Mouse (Mus musculus): ENCODE results near the gene Gngt2. TPM values are rescaled to one million over a fixed set of nuclear protein-coding genes. Genes with fewer than 3 reads are reported as not detected.
A peak's percentile ranks its signal among the peaks of the same experiment; 100 is the strongest.
"Not testable (repeated sequence)": the region's sequence is repeated elsewhere in the genome, so short reads cannot be mapped to it uniquely, and the experiment has no call there.

Gngt2 gene
- total RNA-seq, 4 experiments from 2014 or later, result 14.7 to 19.0 (median 17.1) TPM

- no peak for DNase-seq
These were observed 3.9 kb downstream of the Gngt2 start for GRCm38 (mm10) chr11:95840694-95841497.

GRCm38 (mm10) chr11:95841498-95841830, 4.4 kb downstream of the Gngt2 start:
- no peak for DNase-seq

GRCm38 (mm10) chr11:95842074-95842681, 5.2 kb downstream of the Gngt2 start, which contains the start of gene Abi3:
Abi3 (minus strand) TSS chr11:95842476.
- DNase-seq, result no peak

DNA sequence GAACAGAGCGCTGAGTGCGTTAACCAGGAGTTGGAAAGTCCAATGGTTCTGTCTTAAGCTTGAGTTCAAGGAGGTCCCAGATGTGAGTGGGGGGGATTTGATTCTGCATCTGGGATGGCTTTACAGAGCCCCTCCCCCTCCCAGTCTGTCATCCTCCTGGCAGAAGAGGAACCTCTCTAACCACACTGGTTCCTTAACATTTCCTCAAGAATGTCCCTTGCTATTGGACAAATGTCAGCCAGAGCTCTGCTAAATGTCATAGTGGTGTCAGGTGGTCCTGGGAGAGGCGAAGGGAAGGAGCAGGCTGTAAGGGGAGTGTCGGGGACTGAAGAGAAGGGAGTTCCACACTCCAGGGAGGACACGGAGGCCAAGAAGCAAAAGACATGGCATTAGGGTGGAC, 5.9 kb downstream of the Gngt2 start:
- no peak for DNase-seq

GRCm38 (mm10) chr11:95843421-95843950, 6.5 kb downstream of the Gngt2 start:
- no peak for DNase-seq

DNA sequence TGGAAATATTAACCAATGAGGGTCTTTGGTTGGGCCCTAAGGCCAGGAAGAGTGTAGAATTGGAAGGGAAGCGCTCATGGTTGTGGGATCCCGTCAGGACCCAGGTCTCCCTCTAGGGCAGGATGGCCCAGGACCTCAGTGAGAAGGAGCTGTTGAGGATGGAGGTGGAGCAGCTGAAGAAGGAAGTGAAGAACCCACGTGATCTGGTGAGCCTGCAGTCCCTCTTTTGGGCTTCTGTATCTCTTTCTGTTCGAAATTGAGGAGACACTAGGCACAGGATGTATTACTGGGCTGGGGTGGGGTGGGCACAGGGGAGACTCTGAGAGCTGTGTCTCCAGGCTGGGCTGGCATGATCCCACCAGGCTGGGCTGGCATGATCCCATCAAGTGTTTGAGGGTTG, 7.9 kb downstream of the Gngt2 start:
- no peak for DNase-seq

- DNase-seq, result no peak
These were observed 13.9 kb downstream of the Gngt2 start for GRCm38 (mm10) chr11:95850898-95851297.

GRCm38 (mm10) chr11:95853684-95854083, 16.7 kb downstream of the Gngt2 start:
- DNase-seq, result peak; percentile 57

DNA sequence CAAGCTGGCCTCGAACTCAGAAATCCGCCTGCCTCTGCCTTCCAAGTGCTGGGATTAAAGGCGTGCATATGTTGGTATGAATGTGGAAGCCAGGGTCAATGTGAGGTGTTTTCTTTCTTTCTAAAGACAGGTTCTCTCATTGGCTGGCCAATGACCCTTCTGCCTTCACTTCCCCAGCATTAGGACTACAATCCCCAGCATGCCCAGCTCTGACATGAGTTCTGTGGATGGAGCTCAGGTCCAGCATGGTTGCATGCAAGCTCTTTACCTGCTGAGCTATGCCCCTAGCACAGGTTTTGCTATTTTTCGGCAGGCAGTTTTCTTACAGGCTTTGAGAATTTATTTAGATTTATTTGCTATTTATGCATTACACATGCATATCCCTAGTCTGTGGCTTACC, 20.3 kb downstream of the Gngt2 start:
- no peak for DNase-seq

- DNase-seq, result no peak
These were observed 20.9 kb downstream of the Gngt2 start for GRCm38 (mm10) chr11:95857716-95858527.

DNA sequence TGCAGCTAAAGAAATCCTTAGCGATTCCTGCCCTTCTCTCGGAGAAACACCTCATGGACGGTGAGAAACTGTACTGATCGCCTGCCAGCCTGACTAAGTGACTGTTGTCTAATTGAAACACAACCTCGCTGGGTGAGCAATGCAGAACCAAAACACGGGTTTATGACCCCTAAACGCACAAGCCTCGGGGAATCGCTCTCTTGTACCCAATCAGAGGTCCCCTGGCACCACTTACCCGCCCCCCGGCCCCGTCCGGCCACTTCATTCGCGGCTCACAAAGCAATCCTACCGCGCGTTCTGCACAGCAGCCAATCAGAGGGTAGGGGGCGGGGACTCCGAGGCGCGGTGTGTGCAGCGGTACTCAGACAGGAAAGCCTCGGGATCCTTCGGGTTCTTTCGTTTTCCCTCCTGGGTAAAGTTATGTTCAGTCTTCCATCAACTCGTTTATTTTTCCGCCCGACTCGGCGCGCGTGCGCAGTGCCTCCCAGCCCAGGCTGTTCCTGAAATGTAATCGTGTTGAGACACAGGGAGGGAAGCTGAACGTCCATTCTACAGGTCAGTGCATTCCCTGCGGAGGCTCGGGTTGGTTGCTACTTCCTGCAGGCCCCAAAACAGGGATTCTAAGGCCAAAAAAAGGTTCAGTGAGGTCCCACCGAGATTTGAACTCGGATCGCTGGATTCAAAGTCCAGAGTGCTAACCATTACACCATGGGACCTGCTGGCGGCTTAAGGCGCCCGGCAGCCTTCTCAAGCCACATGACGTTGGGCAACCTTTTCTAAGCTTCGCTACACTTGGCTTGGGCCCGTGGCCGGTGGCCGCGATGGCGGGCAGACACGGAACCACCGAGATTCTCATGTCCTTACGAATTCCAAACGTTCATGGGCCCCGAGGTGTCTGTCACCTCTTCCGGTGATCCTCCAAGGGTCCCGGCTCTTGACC, 21.8 kb downstream of the Gngt2 start:
- DNase-seq, result peak; percentile 97

DNA sequence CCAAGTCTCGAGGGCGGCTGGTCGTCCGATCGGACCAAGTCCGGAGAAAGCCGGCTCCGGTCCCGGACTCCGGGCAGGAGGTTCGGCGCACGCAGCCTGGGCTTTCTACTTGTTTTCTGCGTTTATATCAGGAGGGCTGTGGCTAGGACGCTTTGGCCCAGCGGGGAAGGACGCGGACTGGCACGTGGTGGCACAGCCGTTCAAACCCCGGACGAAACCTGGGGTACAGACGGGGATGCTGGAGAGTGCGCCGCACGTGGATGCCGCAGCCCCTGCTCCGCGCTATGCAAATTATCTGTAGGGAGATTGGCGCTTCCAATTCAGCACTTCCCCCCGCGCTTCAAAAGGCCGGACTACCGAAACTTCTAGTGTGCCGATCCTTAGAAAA, 22.4 kb downstream of the Gngt2 start:
- peak; percentile 71 for DNase-seq

DNA sequence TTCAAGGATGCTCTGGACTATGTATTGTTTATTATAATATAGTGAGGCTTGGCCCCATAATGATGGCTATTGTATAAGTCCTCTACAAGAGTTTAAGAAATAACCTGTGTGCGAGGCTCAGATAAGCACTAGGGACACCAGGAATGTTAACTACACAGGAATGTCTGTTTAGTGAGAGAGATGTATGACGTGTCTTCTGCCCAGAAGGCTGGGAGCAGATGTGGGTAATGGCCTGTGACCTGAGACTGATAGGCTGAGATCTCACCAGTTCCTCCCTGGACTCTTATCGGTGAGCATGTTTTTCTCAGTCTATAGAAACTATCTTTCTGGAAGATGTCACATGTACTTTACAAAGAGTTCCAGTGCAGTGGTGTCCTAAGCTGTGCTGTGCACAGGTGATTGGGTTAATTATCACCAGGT, 23.1 kb downstream of the Gngt2 start:
- DNase-seq, result no peak

GRCm38 (mm10) chr11:95861397-95861796, 24.4 kb downstream of the Gngt2 start:
- no peak for DNase-seq

- no peak for DNase-seq
These were observed 32.4 kb downstream of the Gngt2 start for GRCm38 (mm10) chr11:95869442-95869841.

GRCm38 (mm10) chr11:95869918-95870470, 33.0 kb downstream of the Gngt2 start:
- no peak for DNase-seq

GRCm38 (mm10) chr11:95875804-95876203, 38.8 kb downstream of the Gngt2 start:
- no peak for DNase-seq

GRCm38 (mm10) chr11:95876296-95876695, 39.3 kb downstream of the Gngt2 start:
- DNase-seq, result no peak

DNA sequence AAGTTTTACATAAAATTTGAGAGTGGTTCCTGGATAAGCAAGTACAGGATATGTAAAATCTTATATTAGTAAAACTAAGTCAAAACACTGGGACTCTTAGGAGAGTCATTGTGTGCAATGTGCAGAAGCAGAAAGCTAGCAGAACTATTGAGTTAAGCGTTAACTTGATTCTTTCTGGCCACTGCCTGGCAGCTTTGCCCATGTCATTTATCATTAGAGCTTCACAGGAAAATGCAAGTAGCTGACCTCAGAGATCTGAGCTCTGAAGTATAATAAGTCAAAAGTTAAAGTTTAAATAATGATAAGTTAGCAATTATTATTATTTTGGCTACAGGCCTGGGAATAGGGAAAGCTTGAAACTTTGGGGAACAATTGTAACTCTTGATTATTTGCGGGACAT, 42.8 kb downstream of the Gngt2 start:
- DNase-seq, result not testable (repeated sequence)

DNA sequence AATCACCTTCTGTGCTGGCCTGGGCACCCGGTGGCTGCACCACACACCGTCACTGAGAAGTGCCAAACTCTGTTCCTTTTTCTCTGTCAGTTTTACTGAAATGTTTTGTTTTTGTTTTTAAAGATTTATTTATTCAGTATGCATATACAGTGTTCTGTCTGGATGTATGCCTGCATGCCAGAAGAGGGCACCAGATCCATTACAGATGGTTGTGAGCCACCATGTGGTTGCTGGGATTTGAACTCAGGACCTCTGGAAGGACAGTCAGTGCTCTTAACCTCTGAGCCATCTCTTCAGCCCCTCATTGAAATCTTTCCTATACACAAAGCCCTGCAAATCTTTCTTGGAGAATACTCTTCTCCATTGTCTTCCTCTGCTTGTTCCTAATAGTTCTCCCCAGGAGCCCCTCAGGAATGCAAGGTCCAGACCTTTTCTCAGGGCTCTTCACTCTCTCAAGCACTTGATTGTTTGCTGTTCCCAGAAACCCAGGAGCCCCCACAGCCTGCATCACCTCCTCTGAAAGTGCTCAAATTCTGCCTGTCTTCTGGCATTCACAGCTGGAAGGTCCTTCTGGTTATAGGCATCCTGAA, 53.5 kb downstream of the Gngt2 start:
- DNase-seq, result no peak

Measured in adrenal gland, adult 8-10 months (tissue).